Mouse (Mus musculus): ENCODE measurements around the gene Abca5. TPM values are rescaled to one million over a fixed set of nuclear protein-coding genes. Genes with fewer than 3 reads are reported as not detected.

Gene Abca5
- polyA plus RNA-seq, 1 experiment, result 1.5 TPM

GRCm38 (mm10) chr11:110306475-110307168 is 30.9 kb downstream of the Abca5 start:
- no peak for TF ChIP-seq POLR2A (IDR thresholded peaks at IDR 0.05; ENCODE audit: borderline replicate concordance, low read depth, low read length)
- Histone ChIP-seq H3K4me3 (ENCODE audit: insufficient read depth, low read length) (no peak overlapping the region), H3K27ac (ENCODE audit: insufficient read depth, low read depth, low read length) (no peak overlapping the region)

GRCm38 (mm10) chr11:110303411-110303810 is 34.1 kb downstream of the Abca5 start:
- Histone ChIP-seq H3K4me3 (ENCODE audit: insufficient read depth, low read length) (no peak overlapping the region), H3K27ac (ENCODE audit: insufficient read depth, low read depth, low read length) (no peak overlapping the region), H3K4me1 (ENCODE audit: control insufficient read depth, insufficient read depth, low read length) (no peaks in the 10 kb centered on the region)
- TF ChIP-seq CTCF (IDR thresholded peaks at IDR 0.05; ENCODE audit: low read depth, low read length) (no peak), POLR2A (IDR thresholded peaks at IDR 0.05; ENCODE audit: borderline replicate concordance, low read depth, low read length) (no peak)

More at GRCm38 (mm10) chr11:110306475-110307168, 30.9 kb downstream of the Abca5 start:
- H3K4me1 ChIP-seq (ENCODE audit: control insufficient read depth, insufficient read depth, low read length), result no peaks in the 10 kb centered on the region

DNA sequence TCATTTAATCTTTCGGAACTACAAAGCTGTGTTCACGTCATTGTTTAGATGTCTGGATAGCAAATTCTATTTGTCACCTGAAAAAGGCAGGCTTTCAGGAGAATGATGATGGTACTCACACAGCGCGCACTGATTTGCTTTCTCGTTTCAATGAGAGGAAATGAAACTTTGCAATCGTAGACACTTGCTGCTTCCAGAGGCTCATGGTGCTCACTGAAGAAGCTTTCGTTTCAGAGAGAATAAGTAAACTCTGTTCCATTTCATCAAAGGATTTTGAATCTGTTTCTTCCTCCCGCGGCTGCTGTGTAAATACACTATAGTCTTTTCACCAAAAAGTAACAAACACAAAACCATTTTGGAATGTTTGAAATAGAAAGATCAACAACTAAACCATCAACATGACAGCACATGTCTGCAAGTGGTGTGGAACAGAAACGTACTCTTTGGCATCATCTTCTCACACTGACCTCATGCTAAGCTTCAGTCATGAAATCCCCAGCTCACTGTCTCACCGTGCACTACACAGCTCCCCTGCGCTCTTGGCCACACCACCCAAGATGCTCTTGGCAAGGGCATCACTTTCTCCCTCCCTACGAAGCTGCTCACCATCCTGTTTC is 39.5 kb downstream of the Abca5 start:
- no peak overlapping the region for H3K4me3 ChIP-seq (ENCODE audit: insufficient read depth, low read length)
- H3K27ac ChIP-seq (ENCODE audit: insufficient read depth, low read depth, low read length), result no peak overlapping the region
- no peaks in the 10 kb centered on the region for H3K4me1 ChIP-seq (ENCODE audit: control insufficient read depth, insufficient read depth, low read length)
- no peak for TF ChIP-seq CTCF (IDR thresholded peaks at IDR 0.05; ENCODE audit: low read depth, low read length)
- no peak for TF ChIP-seq POLR2A (IDR thresholded peaks at IDR 0.05; ENCODE audit: borderline replicate concordance, low read depth, low read length)

GRCm38 (mm10) chr11:110290586-110290985 is 46.9 kb downstream of the Abca5 start:
- TF ChIP-seq CTCF (IDR thresholded peaks at IDR 0.05; ENCODE audit: low read depth, low read length) (no peak), POLR2A (IDR thresholded peaks at IDR 0.05; ENCODE audit: borderline replicate concordance, low read depth, low read length) (no peak)
- no peaks in the 10 kb centered on the region for H3K4me1 ChIP-seq (ENCODE audit: control insufficient read depth, insufficient read depth, low read length)
- H3K4me3 ChIP-seq (ENCODE audit: insufficient read depth, low read length), result no peak overlapping the region
- no peak overlapping the region for H3K27ac ChIP-seq (ENCODE audit: insufficient read depth, low read depth, low read length)

DNA sequence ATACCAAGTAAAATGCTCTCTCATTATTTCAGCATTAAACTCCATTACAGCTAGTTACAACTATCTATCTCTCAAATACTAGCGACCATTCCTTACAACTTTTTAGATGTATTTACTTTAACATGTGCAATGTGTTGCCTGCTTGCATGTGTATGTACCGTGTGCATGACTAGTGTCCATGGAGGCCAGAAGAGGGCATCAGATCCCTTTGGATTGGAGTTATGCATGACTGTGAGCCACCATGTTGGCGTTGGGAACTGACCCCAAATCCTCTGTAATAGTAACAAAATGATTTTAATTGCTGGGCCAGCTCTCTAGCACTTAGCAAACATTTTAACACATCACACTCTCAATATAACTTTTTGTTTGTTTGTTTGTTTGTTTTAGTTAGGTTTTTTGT is 49.1 kb downstream of the Abca5 start:
- H3K27ac ChIP-seq (ENCODE audit: insufficient read depth, low read depth, low read length), result no peak overlapping the region
- no peak overlapping the region for H3K4me3 ChIP-seq (ENCODE audit: insufficient read depth, low read length)

DNA sequence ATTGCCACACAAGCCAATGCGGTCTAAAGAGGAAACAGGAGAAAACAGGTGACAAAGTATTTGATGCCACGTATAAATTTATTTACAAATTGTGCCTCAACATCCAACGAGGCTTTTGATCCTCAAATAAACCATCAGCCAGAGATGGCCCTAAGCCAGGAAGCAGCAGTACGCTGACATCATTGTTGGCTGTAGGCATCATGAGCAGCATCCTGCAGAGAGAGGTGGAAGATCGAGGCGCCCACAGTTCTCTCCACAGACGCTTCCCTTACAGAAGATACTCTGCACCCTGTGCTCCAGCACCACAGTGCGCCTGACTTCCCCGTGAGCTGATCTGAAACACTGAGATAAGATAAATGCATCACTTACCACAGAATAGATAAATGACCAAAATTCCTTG is 49.8 kb downstream of the Abca5 start:
- Histone ChIP-seq H3K4me1 (ENCODE audit: control insufficient read depth, insufficient read depth, low read length) (no peaks in the 10 kb centered on the region), H3K27ac (ENCODE audit: insufficient read depth, low read depth, low read length) (no peak overlapping the region), H3K4me3 (ENCODE audit: insufficient read depth, low read length) (no peak overlapping the region)
- TF ChIP-seq CTCF (IDR thresholded peaks at IDR 0.05; ENCODE audit: low read depth, low read length), result no peak
- TF ChIP-seq POLR2A (IDR thresholded peaks at IDR 0.05; ENCODE audit: borderline replicate concordance, low read depth, low read length), result no peak

More for the DNA sequence above, 49.1 kb downstream of the Abca5 start:
- no peaks in the 10 kb centered on the region for H3K4me1 ChIP-seq (ENCODE audit: control insufficient read depth, insufficient read depth, low read length)
- no peak for TF ChIP-seq CTCF (IDR thresholded peaks at IDR 0.05; ENCODE audit: low read depth, low read length)
- no peak for TF ChIP-seq POLR2A (IDR thresholded peaks at IDR 0.05; ENCODE audit: borderline replicate concordance, low read depth, low read length)

DNA sequence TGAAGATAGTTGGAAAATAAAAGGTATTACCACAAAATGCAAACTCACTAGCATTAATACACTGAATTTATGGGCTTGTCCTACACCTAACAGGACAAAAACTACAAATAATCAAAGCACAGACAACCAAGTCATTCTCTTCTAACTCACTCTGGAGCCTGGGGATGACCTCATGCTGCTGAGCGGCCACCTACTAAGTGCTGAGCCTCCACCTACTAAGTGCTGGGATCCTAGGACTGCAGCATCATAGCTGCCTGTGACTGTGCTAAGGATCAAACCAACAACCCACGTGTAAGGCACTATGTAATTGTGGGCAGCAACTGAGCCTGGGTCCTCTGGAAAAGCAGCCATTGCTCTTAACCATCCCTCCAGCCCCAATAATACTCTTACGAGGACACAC is 51.2 kb downstream of the Abca5 start:
- H3K4me1 ChIP-seq (ENCODE audit: control insufficient read depth, insufficient read depth, low read length), result no peaks in the 10 kb centered on the region
- TF ChIP-seq POLR2A (IDR thresholded peaks at IDR 0.05; ENCODE audit: borderline replicate concordance, low read depth, low read length), result no peak
- TF ChIP-seq CTCF (IDR thresholded peaks at IDR 0.05; ENCODE audit: low read depth, low read length), result no peak
- no peak overlapping the region for H3K4me3 ChIP-seq (ENCODE audit: insufficient read depth, low read length)
- no peak overlapping the region for H3K27ac ChIP-seq (ENCODE audit: insufficient read depth, low read depth, low read length)

- H3K4me1 ChIP-seq (ENCODE audit: control insufficient read depth, insufficient read depth, low read length), result no peaks in the 10 kb centered on the region
- no peak overlapping the region for H3K27ac ChIP-seq (ENCODE audit: insufficient read depth, low read depth, low read length)
- no peak overlapping the region for H3K4me3 ChIP-seq (ENCODE audit: insufficient read depth, low read length)
- TF ChIP-seq POLR2A (IDR thresholded peaks at IDR 0.05; ENCODE audit: borderline replicate concordance, low read depth, low read length), result no peak
- no peak for TF ChIP-seq CTCF (IDR thresholded peaks at IDR 0.05; ENCODE audit: low read depth, low read length)
These were observed 52.7 kb downstream of the Abca5 start for GRCm38 (mm10) chr11:110284849-110285248.

DNA sequence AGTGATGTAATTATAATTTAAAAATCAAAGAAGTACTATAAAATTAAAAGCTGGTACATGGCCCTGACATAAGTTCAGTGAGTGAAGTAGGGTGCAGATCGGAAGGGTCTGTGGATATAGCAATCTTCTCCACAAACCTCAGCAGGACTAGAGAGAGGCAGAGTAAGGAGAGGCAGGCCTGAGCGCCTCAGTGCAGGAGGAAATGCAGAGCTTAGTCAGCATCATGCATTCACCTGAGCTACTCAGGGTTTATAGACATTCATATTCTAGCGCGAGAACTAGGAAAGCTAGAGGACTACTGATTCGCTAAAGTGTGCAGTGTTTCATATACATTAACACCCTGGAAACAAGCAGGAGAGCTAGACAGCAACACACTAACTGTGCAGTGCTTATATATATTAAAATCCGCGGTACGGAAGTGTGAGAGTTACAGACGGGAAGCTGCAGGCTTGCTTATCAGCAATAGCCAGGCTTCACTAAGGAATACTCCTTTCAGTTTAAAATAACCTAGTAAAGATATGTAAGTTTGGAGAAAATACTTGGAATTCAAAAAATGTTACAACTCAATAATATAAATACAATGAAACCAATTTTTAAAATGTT is 53.2 kb downstream of the Abca5 start:
- TF ChIP-seq CTCF (IDR thresholded peaks at IDR 0.05; ENCODE audit: low read depth, low read length), result no peak
- TF ChIP-seq POLR2A (IDR thresholded peaks at IDR 0.05; ENCODE audit: borderline replicate concordance, low read depth, low read length), result no peak
- no peaks in the 10 kb centered on the region for H3K4me1 ChIP-seq (ENCODE audit: control insufficient read depth, insufficient read depth, low read length)
- H3K27ac ChIP-seq (ENCODE audit: insufficient read depth, low read depth, low read length), result no peak overlapping the region
- no peak overlapping the region for H3K4me3 ChIP-seq (ENCODE audit: insufficient read depth, low read length)

DNA sequence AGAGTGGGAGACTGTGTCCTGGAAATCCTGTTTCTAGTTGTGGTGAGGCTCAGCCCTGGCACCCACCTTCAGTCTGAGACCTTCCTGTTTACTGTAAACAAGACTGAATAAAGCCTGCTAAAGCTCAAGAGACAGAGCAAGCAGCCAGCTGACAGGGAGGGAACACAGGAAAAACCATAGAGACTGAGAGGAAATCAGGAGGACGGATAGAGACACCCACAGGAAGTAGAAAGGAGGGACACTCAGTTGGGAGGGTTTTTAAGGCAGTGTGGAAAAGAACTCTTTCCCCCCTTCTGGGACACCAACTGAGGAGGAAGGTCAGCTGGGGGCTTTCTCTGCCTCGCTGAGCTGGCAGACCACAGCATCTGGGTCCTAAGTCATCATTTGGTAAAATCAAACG is 62.7 kb downstream of the Abca5 start:
- Histone ChIP-seq H3K27ac (ENCODE audit: insufficient read depth, low read depth, low read length) (no peak overlapping the region), H3K4me1 (ENCODE audit: control insufficient read depth, insufficient read depth, low read length) (no peaks in the 10 kb centered on the region), H3K4me3 (ENCODE audit: insufficient read depth, low read length) (no peak overlapping the region)
- TF ChIP-seq POLR2A (IDR thresholded peaks at IDR 0.05; ENCODE audit: borderline replicate concordance, low read depth, low read length), result no peak
- no peak for TF ChIP-seq CTCF (IDR thresholded peaks at IDR 0.05; ENCODE audit: low read depth, low read length)
